Mouse (Mus musculus): ENCODE results near the gene Ush2a.

GRCm38 (mm10) chr1:188387321-188387720 is 125.5 kb downstream of the Ush2a start:
- no peak for TF ChIP-seq CTCF (IDR thresholded peaks at IDR 0.05; ENCODE audit: low read depth, low read length)
- TF ChIP-seq GATA1 (IDR thresholded peaks at IDR 0.05; ENCODE audit: borderline replicate concordance, low read length): no peak
- TF ChIP-seq POLR2AphosphoS5 (IDR thresholded peaks at IDR 0.05; ENCODE audit: insufficient replicate concordance, low read depth, low read length): no peak
